Mouse (Mus musculus) midbrain, postnatal 0 days (tissue): Measurements from ENCODE around the gene Mettl24. TPM values are rescaled to one million over a fixed set of nuclear protein-coding genes. Genes with fewer than 3 reads are reported as not detected.

ENCODE experiments used
- ATAC-seq: fragments of 200-750 bp; cut with Nextera tagmentation; 2 replicates; pipeline ENCODE4 v1.8.0; 2017; ENCODE audit warnings: moderate number of reproducible peaks, mild to moderate bottlenecking, moderate TSS enrichment, moderate library complexity; ENCODE audit not compliant: low FRiP score
- DNase-seq: peaks from one replicate; pipeline ENCODE4 v3.0.0-alpha.2; 2015; ENCODE audit warnings: low spot score
- H3K27ac ChIP-seq: fragments of 300-500 bp; sonication (generic); 2 replicates; pipeline ENCODE4 v1.5.1; 2014; ENCODE audit warnings: low read depth, mild to moderate bottlenecking, low read length, mixed read lengths
- H3K27me3 ChIP-seq: fragments of 300-500 bp; sonication (generic); 2 replicates; pipeline ENCODE4 v1.6.1; 2014; ENCODE audit warnings: low read length, control low read depth, mixed read lengths; ENCODE audit not compliant: insufficient read depth
- H3K36me3 ChIP-seq: fragments of 300-500 bp; sonication (generic); 2 replicates; pipeline ENCODE4 v1.6.1; 2014; ENCODE audit warnings: low read length, control low read depth, mixed read lengths; ENCODE audit not compliant: insufficient read depth
- H3K4me1 ChIP-seq: fragments of 300-500 bp; sonication (generic); 2 replicates; pipeline ENCODE4 v1.6.1; 2014; ENCODE audit warnings: mild to moderate bottlenecking, control low read depth, antibody characterized with exemption, low read length, mixed read lengths; ENCODE audit not compliant: insufficient read depth
- H3K4me2 ChIP-seq: fragments of 300-500 bp; sonication (generic); 2 replicates; pipeline ENCODE4 v1.6.1; 2014; ENCODE audit warnings: low read depth, mild to moderate bottlenecking, low read length, mixed read lengths; ENCODE audit not compliant: poor library complexity, severe bottlenecking
- H3K4me3 ChIP-seq: fragments of 300-500 bp; sonication (generic); 2 replicates; pipeline ENCODE4 v1.5.1; 2014; ENCODE audit warnings: low read depth, mild to moderate bottlenecking, low read length, moderate library complexity
- H3K9ac ChIP-seq: fragments of 300-500 bp; sonication (generic); replicated peaks from 2 replicates; pipeline ENCODE4 v1.6.1; 2014; ENCODE audit warnings: mild to moderate bottlenecking, low read length, moderate library complexity, mixed read lengths; ENCODE audit not compliant: poor library complexity, severe bottlenecking
- H3K9me3 ChIP-seq: fragments of 300-500 bp; sonication (generic); 2 replicates; pipeline ENCODE4 v1.6.1; 2016; ENCODE audit warnings: low read length, control low read depth
- CTCF ChIP-seq: IDR thresholded peaks from 2 replicates; pipeline ENCODE4 v1.5.1; 2016; ENCODE audit warnings: antibody characterized with exemption, mild to moderate bottlenecking
- WGBS: fragments of 180-500 bp; shearing (Covaris S2); extraction: QIAGEN DNeasy Blood & Tissue Kit; methylation state at CpG from one replicate; pipeline ENCODE4 v1.1.7; 2014; 5-methylcytosine and 5-hydroxymethylcytosine counted together
- polyA plus RNA-seq: library from polyadenylated mRNA; unstranded; fragments of >200 nt; fragmentation: Nextera tagmentation; extraction: Ambion mirVana; gene quantifications from 2 replicates; pipeline ENCODE4 v1.2.1, GENCODE M21; 2015
- total RNA-seq: library from RNA; depleted of rRNA; stranded (reverse); fragments of >200 nt; gene quantifications from 2 replicates; pipeline ENCODE4 v1.2.3, GENCODE M21; 2014

The Mettl24 gene
- total and polyA plus RNA-seq, 2 experiments from 2014 or later = 0.98 TPM; not detected in 1

- TF ChIP-seq CTCF = no peak
- Histone ChIP-seq H3K4me2 (no peak overlapping the region), H3K36me3 (no peaks in the 10 kb centered on the region), H3K9me3 (no peaks in the 10 kb centered on the region), H3K4me3 (no peak overlapping the region), H3K27ac (no peak overlapping the region), H3K27me3 (no peaks in the 10 kb centered on the region), H3K4me1 (peaks cover 10% of the 10 kb centered on the region), H3K9ac (no peak overlapping the region)
- 29% methylated on average over 8 of the region's 8 CpGs for WGBS
- DNase-seq (no peak), ATAC-seq (no peak)
Measured at GRCm38 (mm10) chr10:40685641-40686040, 2.6 kb downstream of the Mettl24 start.

- Histone ChIP-seq H3K36me3 (no peaks in the 10 kb centered on the region), H3K9me3 (no peaks in the 10 kb centered on the region), H3K4me1 (peaks cover 10% of the 10 kb centered on the region), H3K9ac (no peak overlapping the region), H3K4me2 (no peak overlapping the region), H3K27ac (no peak overlapping the region), H3K27me3 (no peaks in the 10 kb centered on the region), H3K4me3 (no peak overlapping the region)
- whole genome bisulfite sequencing = 89% methylated on average over 4 of the region's 4 CpGs
- DNase-seq (no peak), ATAC-seq (no peak)
- TF ChIP-seq CTCF = no peak
Measured at GRCm38 (mm10) chr10:40686976-40687375, 3.9 kb downstream of the Mettl24 start.

- Histone ChIP-seq H3K27ac (no peak overlapping the region), H3K9me3 (no peaks in the 10 kb centered on the region), H3K4me2 (no peak overlapping the region), H3K4me1 (peaks cover 10% of the 10 kb centered on the region), H3K4me3 (no peak overlapping the region), H3K27me3 (no peaks in the 10 kb centered on the region), H3K36me3 (no peaks in the 10 kb centered on the region), H3K9ac (no peak overlapping the region)
- DNase-seq (no peak), ATAC-seq (no peak)
- TF ChIP-seq CTCF = no peak
- WGBS = 71% methylated on average over 2 of the region's 2 CpGs
Measured at GRCm38 (mm10) chr10:40687407-40687806, 4.3 kb downstream of the Mettl24 start.

GRCm38 (mm10) chr10:40688266-40688665 is 5.2 kb downstream of the Mettl24 start:
- Histone ChIP-seq H3K9ac (no peak overlapping the region), H3K4me1 (peaks cover 6% of the 10 kb centered on the region), H3K36me3 (no peaks in the 10 kb centered on the region), H3K27me3 (no peaks in the 10 kb centered on the region), H3K27ac (no peak overlapping the region), H3K9me3 (no peaks in the 10 kb centered on the region), H3K4me3 (no peak overlapping the region), H3K4me2 (no peak overlapping the region)
- DNase-seq (no peak), ATAC-seq (no peak)
- no peak for TF ChIP-seq CTCF
- 79% methylated on average over 6 of the region's 6 CpGs for WGBS

GRCm38 (mm10) chr10:40688873-40689272 is 5.8 kb downstream of the Mettl24 start:
- H3K9ac ChIP-seq = no peak overlapping the region
- ATAC-seq = no peak
- H3K9me3 ChIP-seq = no peaks in the 10 kb centered on the region
- no peak overlapping the region for H3K4me2 ChIP-seq
- no peak overlapping the region for H3K4me3 ChIP-seq
- H3K4me1 ChIP-seq = peaks cover 2% of the 10 kb centered on the region; the same call in 1 of the 2 replicates
- H3K27ac ChIP-seq = no peak overlapping the region
- 40% methylated on average over 1 of the region's 1 CpGs for WGBS
- TF ChIP-seq CTCF = no peak
- no peaks in the 10 kb centered on the region for H3K27me3 ChIP-seq
- no peak for DNase-seq
- H3K36me3 ChIP-seq = no peaks in the 10 kb centered on the region

- no peak for TF ChIP-seq CTCF
- no peak for DNase-seq
- H3K4me1 ChIP-seq = no peaks in the 10 kb centered on the region
- no peak overlapping the region for H3K4me2 ChIP-seq
- H3K27me3 ChIP-seq = no peaks in the 10 kb centered on the region
- WGBS = 76% methylated on average over 4 of the region's 4 CpGs
- H3K9ac ChIP-seq = no peak overlapping the region
- no peaks in the 10 kb centered on the region for H3K9me3 ChIP-seq
- H3K27ac ChIP-seq = no peak overlapping the region
- H3K36me3 ChIP-seq = no peaks in the 10 kb centered on the region
- H3K4me3 ChIP-seq = no peak overlapping the region
- ATAC-seq = no peak
Measured at GRCm38 (mm10) chr10:40698652-40699051, 15.6 kb downstream of the Mettl24 start.
